Mouse (Mus musculus) embryo, embryonic 10.5 days (tissue): Measurements from ENCODE around the gene Pcgf2.

Experiments
- DNase-seq: peaks from one replicate; pipeline ENCODE4 v3.0.0-alpha.2; 2015; ENCODE audit warnings: low spot score

Pcgf2 gene

GRCm38 (mm10) chr11:97695712-97696401 is 4.4 kb downstream of the Pcgf2 start:
- no peak for DNase-seq

GRCm38 (mm10) chr11:97694921-97695711 is 5.2 kb downstream of the Pcgf2 start:
- peak; percentile 33 for DNase-seq

GRCm38 (mm10) chr11:97694435-97694834 is 5.9 kb downstream of the Pcgf2 start:
- DNase-seq: no peak

GRCm38 (mm10) chr11:97689861-97690260 is 10.4 kb downstream of the Pcgf2 start:
- peak; percentile 85 for DNase-seq

- DNase-seq: no peak
Observed at GRCm38 (mm10) chr11:97687061-97687460, 13.2 kb downstream of the Pcgf2 start.

GRCm38 (mm10) chr11:97686322-97686908 is 13.9 kb downstream of the Pcgf2 start:
- DNase-seq: no peak

GRCm38 (mm10) chr11:97685613-97686321 is 14.5 kb downstream of the Pcgf2 start, which contains the start of gene Cisd3:
TSS of gene Cisd3 (plus strand) at chr11:97685826.
- DNase-seq: peak; percentile 90

GRCm38 (mm10) chr11:97684766-97685165 is 15.5 kb downstream of the Pcgf2 start:
- no peak for DNase-seq

- no peak for DNase-seq
Observed at GRCm38 (mm10) chr11:97684063-97684680, 16.1 kb downstream of the Pcgf2 start.

GRCm38 (mm10) chr11:97682504-97683055 is 17.7 kb downstream of the Pcgf2 start:
- DNase-seq: no peak

GRCm38 (mm10) chr11:97680430-97680829 is 19.9 kb downstream of the Pcgf2 start:
- DNase-seq: no peak

GRCm38 (mm10) chr11:97678301-97678700 is 22.0 kb downstream of the Pcgf2 start:
- DNase-seq: no peak

- DNase-seq: peak; percentile 55
Observed at GRCm38 (mm10) chr11:97677842-97678241, 22.5 kb downstream of the Pcgf2 start.

- no peak for DNase-seq
Observed at GRCm38 (mm10) chr11:97677381-97677780, 22.9 kb downstream of the Pcgf2 start.

GRCm38 (mm10) chr11:97676050-97676754 is 24.1 kb downstream of the Pcgf2 start:
- DNase-seq: no peak

GRCm38 (mm10) chr11:97673148-97673547 is 27.1 kb downstream of the Pcgf2 start:
- DNase-seq: no peak

- no peak for DNase-seq
Observed at GRCm38 (mm10) chr11:97671177-97671527, 29.1 kb downstream of the Pcgf2 start.

GRCm38 (mm10) chr11:97670234-97671176 is 29.8 kb downstream of the Pcgf2 start:
- no peak for DNase-seq

GRCm38 (mm10) chr11:97669829-97670228 is 30.5 kb downstream of the Pcgf2 start:
- peak; percentile 31 for DNase-seq

- no peak for DNase-seq
Observed at GRCm38 (mm10) chr11:97669268-97669667, 31.0 kb downstream of the Pcgf2 start.
